Comparison of ENCODE assay signal across 10 mouse cellular contexts in the genomic region with DNA sequence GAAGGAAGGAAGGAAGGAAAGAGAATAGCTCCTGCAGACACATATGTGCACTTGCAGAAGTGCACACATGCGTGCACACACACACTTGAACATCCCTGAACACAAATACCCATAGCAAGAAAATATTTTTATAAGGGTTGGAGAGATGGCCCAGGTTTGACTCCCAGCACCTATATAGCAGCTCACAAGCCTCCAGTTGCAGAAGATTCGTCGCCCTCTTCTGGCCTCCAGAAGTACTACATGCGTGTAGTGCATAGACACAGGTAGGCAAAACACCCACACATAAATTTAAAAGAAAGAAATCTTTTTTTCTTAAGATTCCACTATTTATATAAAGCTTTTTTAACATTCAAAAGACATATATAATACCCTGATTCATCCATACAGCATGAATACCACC.
DNase-seq lines count a peak whose midpoint lies in the region; ATAC-seq and TF ChIP-seq lines count a peak whose summit lies in the region.
"Had no signal": no experiment of that assay in that cellular context is flagged by ENCODE, and none has a peak within 500 bp of the region (broad histone marks: within the 10 kb centered on the region; RNA-seq: fewer than 3 reads in every experiment).

No protein-coding gene starts in this region.

- DNase-seq in hindbrain, postnatal 0 days (ENCODE audit: low spot score) = no peak
- no peak for DNase-seq in hindbrain, embryonic 14.5 days (ENCODE audit: low spot score)
- DNase-seq in lung, postnatal 0 days (ENCODE audit: low spot score) = no peak
- no peak for DNase-seq in lung, postnatal 4 days
- DNase-seq in NIH3T3 (ENCODE audit: low read depth) = peak; percentile 17
- DNase-seq in lung, postnatal 36 days = peak; percentile 47
- DNase-seq in ovary, postnatal 36 days (ENCODE audit: low spot score) = no peak
- no peak for DNase-seq in right cerebral cortex, postnatal 4 days

- TF ChIP-seq CTCF in hindbrain, postnatal 0 days (IDR thresholded peaks at IDR 0.05; ENCODE audit: low read depth) = peak; percentile 44; the same call in 1 of the 2 replicates
- peak; percentile 52 for TF ChIP-seq CTCF in lung, postnatal 0 days (IDR thresholded peaks at IDR 0.05)

- H3K9ac ChIP-seq in hindbrain, postnatal 0 days (replicated peaks; ENCODE audit: low read length) = no peak overlapping the region
- no peak overlapping the region for H3K9ac ChIP-seq in hindbrain, embryonic 14.5 days
- H3K9ac ChIP-seq in lung, postnatal 0 days (replicated peaks; ENCODE audit: low read depth) = no peak overlapping the region
- H3K9ac ChIP-seq: heart, embryonic 13.5 days had no signal

- no peak for TF ChIP-seq EP300 in lung, postnatal 0 days (IDR thresholded peaks at IDR 0.05)

- no peaks in the 10 kb centered on the region for H3K4me1 ChIP-seq in hindbrain, postnatal 0 days (ENCODE audit: insufficient read depth, low read length)
- H3K4me1 ChIP-seq in hindbrain, embryonic 14.5 days (replicated peaks; ENCODE audit: control insufficient read depth, insufficient read depth, low read length) = no peaks in the 10 kb centered on the region
- H3K4me1 ChIP-seq in lung, postnatal 0 days (ENCODE audit: insufficient read depth, low read depth, low read length) = no peaks in the 10 kb centered on the region
- H3K4me1 ChIP-seq: heart, embryonic 13.5 days had no signal

- no peak overlapping the region for H3K4me3 ChIP-seq in hindbrain, postnatal 0 days (ENCODE audit: low read length)
- H3K4me3 ChIP-seq in hindbrain, embryonic 14.5 days (replicated peaks; ENCODE audit: low read length) = no peak overlapping the region
- H3K4me3 ChIP-seq in lung, postnatal 0 days (ENCODE audit: low read depth, low read length) = no peak overlapping the region
- H3K4me3 ChIP-seq: heart, embryonic 13.5 days had no signal

- no peaks in the 10 kb centered on the region for H3K27me3 ChIP-seq in hindbrain, postnatal 0 days (ENCODE audit: insufficient read depth, low read length)
- no peaks in the 10 kb centered on the region for H3K27me3 ChIP-seq in hindbrain, embryonic 14.5 days (ENCODE audit: control insufficient read depth, insufficient read depth, low read length)
- no peaks in the 10 kb centered on the region for H3K27me3 ChIP-seq in lung, postnatal 0 days (replicated peaks; ENCODE audit: insufficient read depth, low read length)
- H3K27me3 ChIP-seq: heart, embryonic 13.5 days had no signal

- no peaks in the 10 kb centered on the region for H3K36me3 ChIP-seq in hindbrain, postnatal 0 days (ENCODE audit: insufficient read depth, low read length)
- no peaks in the 10 kb centered on the region for H3K36me3 ChIP-seq in hindbrain, embryonic 14.5 days (replicated peaks; ENCODE audit: control insufficient read depth, insufficient read depth)
- H3K36me3 ChIP-seq in lung, postnatal 0 days (ENCODE audit: insufficient read depth, low read length) = no peaks in the 10 kb centered on the region
- H3K36me3 ChIP-seq: heart, embryonic 13.5 days had no signal

- H3K9me3 ChIP-seq in hindbrain, postnatal 0 days (ENCODE audit: low read length) = no peaks in the 10 kb centered on the region
- no peaks in the 10 kb centered on the region for H3K9me3 ChIP-seq in hindbrain, embryonic 14.5 days (ENCODE audit: control insufficient read depth, low read length)
- H3K9me3 ChIP-seq in lung, postnatal 0 days (ENCODE audit: low read length) = no peaks in the 10 kb centered on the region
- H3K9me3 ChIP-seq: heart, embryonic 13.5 days had no signal

- WGBS in hindbrain, postnatal 0 days = 49% methylated on average over 4 of the region's 4 CpGs
- WGBS in hindbrain, embryonic 14.5 days = 38% methylated on average over 4 of the region's 4 CpGs
- 42% methylated on average over 4 of the region's 4 CpGs for WGBS in lung, postnatal 0 days

- no peak overlapping the region for H3K4me2 ChIP-seq in hindbrain, postnatal 0 days (ENCODE audit: low read depth, low read length)
- H3K4me2 ChIP-seq in hindbrain, embryonic 14.5 days (replicated peaks) = no peak overlapping the region
- no peak overlapping the region for H3K4me2 ChIP-seq in lung, postnatal 0 days (replicated peaks; ENCODE audit: low read depth, low read length)
- H3K4me2 ChIP-seq: heart, embryonic 13.5 days had no signal

- no peak for ATAC-seq in hindbrain, postnatal 0 days
- no peak for ATAC-seq in hindbrain, embryonic 14.5 days (ENCODE audit: low FRiP score)
- ATAC-seq in lung, postnatal 0 days = no peak

- H3K27ac ChIP-seq in hindbrain, postnatal 0 days = no peak overlapping the region
- H3K27ac ChIP-seq in hindbrain, embryonic 14.5 days = no peak overlapping the region
- H3K27ac ChIP-seq in lung, postnatal 0 days (ENCODE audit: low read length) = no peak overlapping the region
- H3K27ac ChIP-seq: heart, embryonic 13.5 days; macrophage had no signal

Comparison
In these comparisons a context has a peak if more than half of its experiments do, and no peak if none do; other contexts are left out.
1. DNase-seq: peak in NIH3T3 (single experiment) and lung, postnatal 36 days (single experiment); none in hindbrain, postnatal 0 days (single experiment), hindbrain, embryonic 14.5 days (single experiment), lung, postnatal 0 days (single experiment), lung, postnatal 4 days (0 of 2), ovary, postnatal 36 days (single experiment) and right cerebral cortex, postnatal 4 days (single experiment).